In the genomic region with DNA sequence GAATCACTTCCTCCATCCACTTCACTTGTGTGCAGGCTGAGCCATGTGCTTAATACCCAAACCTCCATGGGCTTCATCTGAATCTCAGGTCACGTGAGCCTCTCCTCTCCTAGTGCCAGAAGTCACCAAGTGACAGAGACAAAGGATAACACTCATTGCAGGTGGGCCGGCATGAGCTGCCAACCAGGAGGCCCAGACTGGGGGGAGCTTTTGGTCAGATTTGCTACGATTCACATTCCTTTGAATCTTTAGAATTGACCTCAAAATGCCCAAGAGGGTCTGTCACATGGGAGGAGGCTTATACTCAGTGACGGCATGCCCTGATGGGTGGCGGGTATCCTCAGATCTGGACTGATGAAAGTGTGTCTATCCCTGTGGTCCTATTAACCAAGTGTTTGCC, we compare ENCODE assay signal across 9 mouse cellular contexts.
"Had no signal": no experiment of that assay in that cellular context is flagged by ENCODE, and none has a peak within 500 bp of the region (broad histone marks: within the 10 kb centered on the region; RNA-seq: fewer than 3 reads in every experiment).

No protein-coding gene starts in this region.

- DNase-seq: kidney, postnatal 25 days; lung, adult 18-20 months; right cerebral cortex, postnatal 14 days had no signal

- H3K9ac ChIP-seq: limb, embryonic 15.5 days; midbrain, embryonic 13.5 days; neural tube, embryonic 12.5 days had no signal

- H3K27me3 ChIP-seq: limb, embryonic 15.5 days; neural tube, embryonic 12.5 days had no signal

- H3K9me3 ChIP-seq: limb, embryonic 15.5 days; midbrain, embryonic 13.5 days; neural tube, embryonic 12.5 days had no signal

- H3K4me2 ChIP-seq: limb, embryonic 15.5 days; midbrain, embryonic 13.5 days; neural tube, embryonic 12.5 days had no signal

- H3K27ac ChIP-seq: left cerebral cortex, adult 2 months; limb, embryonic 15.5 days; midbrain, embryonic 13.5 days; neural tube, embryonic 12.5 days had no signal

- H3K36me3 ChIP-seq: limb, embryonic 15.5 days; midbrain, embryonic 13.5 days; neural tube, embryonic 12.5 days had no signal

- H3K4me3 ChIP-seq: left cerebral cortex, adult 2 months; limb, embryonic 15.5 days; midbrain, embryonic 13.5 days; myocyte; neural tube, embryonic 12.5 days had no signal

- ATAC-seq: intestine, embryonic 16.5 days; midbrain, embryonic 13.5 days had no signal
